Mouse (Mus musculus) intestine, postnatal 0 days (tissue): ENCODE data around the gene Epha4. TPM values are rescaled to one million over a fixed set of nuclear protein-coding genes. Genes with fewer than 3 reads are reported as not detected.

Experiments
- ATAC-seq: fragments of 200-750 bp; cut with Nextera tagmentation; 2 replicates; pipeline ENCODE4 v1.8.0; 2017; ENCODE audit warnings: mild to moderate bottlenecking, moderate TSS enrichment, moderate library complexity
- H3K27ac ChIP-seq: fragments of 300-500 bp; sonication (generic); 2 replicates; pipeline ENCODE4 v1.5.1; 2014; ENCODE audit warnings: mild to moderate bottlenecking, low read depth, low read length, moderate library complexity
- H3K27me3 ChIP-seq: fragments of 300-500 bp; sonication (generic); replicated peaks from 2 replicates; pipeline ENCODE4 v1.6.1; 2014; ENCODE audit warnings: low read length, mixed read lengths; ENCODE audit not compliant: control insufficient read depth, insufficient read depth
- H3K36me3 ChIP-seq: fragments of 300-500 bp; sonication (generic); 2 replicates; pipeline ENCODE4 v1.6.1; 2014; ENCODE audit warnings: mild to moderate bottlenecking, moderate library complexity; ENCODE audit not compliant: control insufficient read depth, insufficient read depth
- H3K4me1 ChIP-seq: fragments of 300-500 bp; sonication (generic); replicated peaks from 2 replicates; pipeline ENCODE4 v1.6.1; 2014; ENCODE audit warnings: antibody characterized with exemption, low read length, mixed read lengths; ENCODE audit not compliant: control insufficient read depth, insufficient read depth
- H3K4me2 ChIP-seq: fragments of 300-500 bp; sonication (generic); replicated peaks from 2 replicates; pipeline ENCODE4 v1.6.1; 2014; ENCODE audit warnings: low read depth, mild to moderate bottlenecking, moderate library complexity
- H3K4me3 ChIP-seq: fragments of 300-500 bp; sonication (generic); 2 replicates; pipeline ENCODE4 v1.5.1; 2014; ENCODE audit warnings: low read depth, low read length
- H3K9ac ChIP-seq: fragments of 300-500 bp; sonication (generic); 2 replicates; pipeline ENCODE4 v1.6.1; 2014; ENCODE audit warnings: mild to moderate bottlenecking, low read depth, low read length
- H3K9me3 ChIP-seq: fragments of 300-500 bp; sonication (generic); 2 replicates; pipeline ENCODE4 v1.6.1; 2016; ENCODE audit warnings: mixed run types; ENCODE audit not compliant: control insufficient read depth
- CTCF ChIP-seq: sonication (generic); IDR thresholded peaks from 2 replicates; pipeline ENCODE4 v1.5.1; 2016; ENCODE audit warnings: low read depth, mild to moderate bottlenecking, control low read depth, antibody characterized with exemption, moderate library complexity
- WGBS: fragments of 180-500 bp; shearing (Covaris S2); extraction: QIAGEN DNeasy Blood & Tissue Kit; methylation state at CpG from one replicate; pipeline ENCODE4 v1.1.7; 2014; 5-methylcytosine and 5-hydroxymethylcytosine counted together
- polyA plus RNA-seq: library from polyadenylated mRNA; unstranded; fragments of >200 nt; fragmentation: Nextera tagmentation; extraction: Ambion mirVana; gene quantifications from 2 replicates; pipeline ENCODE4 v1.2.1, GENCODE M21; 2015

The Epha4 gene
- polyA plus RNA-seq, 1 experiment from 2014 or later, result 1.5 TPM

GRCm38 (mm10) chr1:77435045-77435444 lies 79.8 kb downstream of the Epha4 start:
- Histone ChIP-seq H3K27ac (no peak overlapping the region), H3K4me3 (no peak overlapping the region), H3K4me2 (no peak overlapping the region), H3K27me3 (no peaks in the 10 kb centered on the region), H3K9me3 (no peaks in the 10 kb centered on the region), H3K9ac (no peak overlapping the region), H3K4me1 (no peaks in the 10 kb centered on the region), H3K36me3 (no peaks in the 10 kb centered on the region)
- WGBS, result 15% methylated on average over 4 of the region's 4 CpGs
- no peak for ATAC-seq
- TF ChIP-seq CTCF, result no peak

- Histone ChIP-seq H3K9ac (no peak overlapping the region), H3K9me3 (no peaks in the 10 kb centered on the region), H3K4me3 (no peak overlapping the region), H3K36me3 (no peaks in the 10 kb centered on the region), H3K27ac (no peak overlapping the region), H3K4me1 (no peaks in the 10 kb centered on the region), H3K4me2 (no peak overlapping the region), H3K27me3 (no peaks in the 10 kb centered on the region)
- no peak for ATAC-seq
- TF ChIP-seq CTCF, result peak; percentile 20
- WGBS, result 83% methylated on average over 3 of the region's 3 CpGs
These were observed 81.7 kb downstream of the Epha4 start for GRCm38 (mm10) chr1:77433148-77433547.

- TF ChIP-seq CTCF, result no peak
- ATAC-seq, result peak; percentile 56; the same call in 1 of the 2 replicates
- 55% methylated on average over 2 of the region's 2 CpGs for WGBS
These were observed 82.4 kb downstream of the Epha4 start for GRCm38 (mm10) chr1:77432489-77432888.

GRCm38 (mm10) chr1:77429174-77429573 lies 85.7 kb downstream of the Epha4 start:
- no peak for TF ChIP-seq CTCF
- WGBS, result 77% methylated on average over 6 of the region's 6 CpGs
- no peaks in the 10 kb centered on the region for H3K9me3 ChIP-seq
- H3K9ac ChIP-seq, result no peak overlapping the region
- ATAC-seq, result no peak
- no peaks in the 10 kb centered on the region for H3K27me3 ChIP-seq
- no peaks in the 10 kb centered on the region for H3K36me3 ChIP-seq
- no peak overlapping the region for H3K27ac ChIP-seq
- no peak overlapping the region for H3K4me3 ChIP-seq
- no peak overlapping the region for H3K4me2 ChIP-seq
- no peaks in the 10 kb centered on the region for H3K4me1 ChIP-seq

More at GRCm38 (mm10) chr1:77432489-77432888, 82.4 kb downstream of the Epha4 start:
- H3K27ac ChIP-seq, result no peak overlapping the region
- H3K9me3 ChIP-seq, result no peaks in the 10 kb centered on the region
- no peak overlapping the region for H3K4me3 ChIP-seq
- no peak overlapping the region for H3K9ac ChIP-seq
- H3K27me3 ChIP-seq, result no peaks in the 10 kb centered on the region
- H3K4me2 ChIP-seq, result no peak overlapping the region
- no peaks in the 10 kb centered on the region for H3K4me1 ChIP-seq
- H3K36me3 ChIP-seq, result no peaks in the 10 kb centered on the region

GRCm38 (mm10) chr1:77426956-77427355 lies 87.9 kb downstream of the Epha4 start:
- H3K27me3 ChIP-seq, result no peaks in the 10 kb centered on the region
- no peak for TF ChIP-seq CTCF
- H3K4me1 ChIP-seq, result no peaks in the 10 kb centered on the region
- H3K4me3 ChIP-seq, result no peak overlapping the region
- no peaks in the 10 kb centered on the region for H3K36me3 ChIP-seq
- no peak overlapping the region for H3K27ac ChIP-seq
- H3K9me3 ChIP-seq, result no peaks in the 10 kb centered on the region
- WGBS, result 74% methylated on average over 6 of the region's 6 CpGs
- no peak for ATAC-seq
- H3K4me2 ChIP-seq, result no peak overlapping the region
- H3K9ac ChIP-seq, result no peak overlapping the region

GRCm38 (mm10) chr1:77425171-77425570 lies 89.7 kb downstream of the Epha4 start:
- ATAC-seq, result no peak
- Histone ChIP-seq H3K9me3 (no peaks in the 10 kb centered on the region), H3K4me2 (no peak overlapping the region), H3K27ac (no peak overlapping the region), H3K36me3 (no peaks in the 10 kb centered on the region), H3K27me3 (no peaks in the 10 kb centered on the region), H3K9ac (no peak overlapping the region), H3K4me1 (no peaks in the 10 kb centered on the region), H3K4me3 (no peak overlapping the region)
- WGBS, result 89% methylated on average over 3 of the region's 3 CpGs
- no peak for TF ChIP-seq CTCF

- no peaks in the 10 kb centered on the region for H3K9me3 ChIP-seq
- H3K4me2 ChIP-seq, result no peak overlapping the region
- H3K4me3 ChIP-seq, result no peak overlapping the region
- H3K9ac ChIP-seq, result no peak overlapping the region
- no peak overlapping the region for H3K27ac ChIP-seq
- TF ChIP-seq CTCF, result no peak
- no peaks in the 10 kb centered on the region for H3K4me1 ChIP-seq
- H3K36me3 ChIP-seq, result no peaks in the 10 kb centered on the region
- ATAC-seq, result no peak
- no peaks in the 10 kb centered on the region for H3K27me3 ChIP-seq
- 82% methylated on average over 3 of the region's 3 CpGs for WGBS
These were observed 93.8 kb downstream of the Epha4 start for GRCm38 (mm10) chr1:77421081-77421480.
